ENCODE assay signal across 27 mouse cellular contexts in the genomic region with DNA sequence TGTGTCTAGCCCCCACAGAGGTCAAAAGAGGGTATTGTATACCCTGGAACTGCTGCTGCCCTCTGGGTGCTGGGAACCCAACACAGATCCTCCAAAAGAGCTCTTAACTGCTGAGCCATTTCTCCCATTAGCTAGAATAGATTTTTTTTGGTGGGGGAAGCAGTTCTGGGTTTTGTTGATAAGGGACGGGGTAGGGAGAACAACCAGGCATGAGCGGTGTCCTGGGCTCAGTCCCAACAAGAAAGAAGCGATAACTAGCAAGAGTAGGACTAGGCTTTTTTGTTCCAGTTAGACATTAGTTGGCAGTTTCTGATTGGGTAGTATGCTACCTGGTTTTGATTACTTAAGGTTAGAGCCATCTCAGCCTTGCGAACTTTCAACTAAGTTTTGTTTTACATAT. TPM values are rescaled to one million over a fixed set of nuclear protein-coding genes. Genes with fewer than 3 reads are reported as not detected.
DNase-seq lines count a peak whose midpoint lies in the region; ATAC-seq lines count a peak whose summit lies in the region.
"Had no signal": no experiment of that assay in that cellular context is flagged by ENCODE, and none has a peak within 500 bp of the region (broad histone marks: within the 10 kb centered on the region; RNA-seq: fewer than 3 reads in every experiment).

No protein-coding gene starts in this region.

- no peak for DNase-seq in heart, postnatal 25 days (ENCODE audit: low spot score)
- DNase-seq in liver = peak; percentile 72
- DNase-seq in cerebellum, adult 11-12 months = no peak
- DNase-seq in kidney, adult 9 months = no peak
- no peak for DNase-seq in kidney, adult 11 months
- DNase-seq: adrenal gland, postnatal 25 days; cerebellum, adult 2 months; gastrocnemius, postnatal 36 days; heart, adult 2 months; lung, adult 18-20 months; lung, postnatal 10 days; thymus, adult 18-20 months; thymus, postnatal 4 days had no signal

- no peak overlapping the region for H3K27ac ChIP-seq in heart, embryonic 12.5 days (ENCODE audit: poor library complexity, severe bottlenecking)
- peak overlapping the region; percentile 9 for H3K27ac ChIP-seq in liver, embryonic 16.5 days (ENCODE audit: low read length)
- H3K27ac ChIP-seq: embryonic facial prominence, embryonic 10.5 days; forebrain, embryonic 13.5 days; heart, adult 2 months; intestine, embryonic 15.5 days; kidney, embryonic 15.5 days; midbrain, embryonic 12.5 days had no signal

- peaks cover 68% of the 10 kb centered on the region for H3K4me1 ChIP-seq in heart, embryonic 12.5 days (replicated peaks)
- H3K4me1 ChIP-seq in liver, embryonic 16.5 days (ENCODE audit: control insufficient read depth, low read depth, low read length) = peaks cover 89% of the 10 kb centered on the region

- no peaks in the 10 kb centered on the region for H3K9me3 ChIP-seq in heart, embryonic 12.5 days (replicated peaks)
- H3K9me3 ChIP-seq in liver, embryonic 16.5 days (replicated peaks; ENCODE audit: control insufficient read depth, low read length) = 0 out of 2 replicates have a peak, but pooled peaks cover 3% of the 10 kb centered on the region
- H3K9me3 ChIP-seq: embryonic facial prominence, embryonic 10.5 days; forebrain, embryonic 13.5 days; intestine, embryonic 15.5 days; kidney, embryonic 15.5 days; midbrain, embryonic 12.5 days had no signal

- intact Hi-C loops in heart, postnatal 25 days (cut with DNase I) = no loop called here

- H3K9ac ChIP-seq in heart, embryonic 12.5 days = no peak overlapping the region
- no peak overlapping the region for H3K9ac ChIP-seq in liver, embryonic 16.5 days (ENCODE audit: low read depth, low read length)
- H3K9ac ChIP-seq: forebrain, embryonic 13.5 days; intestine, embryonic 15.5 days; kidney, embryonic 15.5 days; midbrain, embryonic 12.5 days had no signal

- H3K4me3 ChIP-seq in heart, embryonic 12.5 days = no peak overlapping the region
- no peak overlapping the region for H3K4me3 ChIP-seq in liver, embryonic 16.5 days (ENCODE audit: low read depth, low read length)
- H3K4me3 ChIP-seq: embryonic facial prominence, embryonic 10.5 days; forebrain, embryonic 13.5 days; heart, adult 2 months; intestine, embryonic 15.5 days; kidney, embryonic 15.5 days; midbrain, embryonic 12.5 days had no signal

- no peak overlapping the region for H3K4me2 ChIP-seq in heart, embryonic 12.5 days
- H3K4me2 ChIP-seq in liver, embryonic 16.5 days (ENCODE audit: low read depth, low read length) = 0 out of 2 replicates have a peak overlapping the region, but pooled peaks have one; percentile 19
- H3K4me2 ChIP-seq: forebrain, embryonic 13.5 days; intestine, embryonic 15.5 days; kidney, embryonic 15.5 days; midbrain, embryonic 12.5 days had no signal

- peak; percentile 67 for ATAC-seq in heart, embryonic 12.5 days (ENCODE audit: insufficient number of reproducible peaks, low FRiP score)
- ATAC-seq in liver, embryonic 16.5 days (ENCODE audit: low read depth) = peak; percentile 63
- ATAC-seq: forebrain, embryonic 13.5 days; hindbrain, embryonic 16.5 days; intestine, embryonic 15.5 days had no signal

- no peaks in the 10 kb centered on the region for H3K27me3 ChIP-seq in heart, embryonic 12.5 days (replicated peaks)
- no peaks in the 10 kb centered on the region for H3K27me3 ChIP-seq in liver, embryonic 16.5 days (ENCODE audit: control insufficient read depth, insufficient read depth, low read depth, low read length)
- H3K27me3 ChIP-seq: forebrain, embryonic 13.5 days; intestine, embryonic 15.5 days; kidney, embryonic 15.5 days; midbrain, embryonic 12.5 days had no signal

- WGBS in heart, embryonic 12.5 days = 76% methylated on average over 4 of the region's 4 CpGs
- WGBS in liver, embryonic 16.5 days (ENCODE audit: insufficient replicate concordance) = 25% methylated on average over 4 of the region's 4 CpGs

- peaks cover 9% of the 10 kb centered on the region for H3K36me3 ChIP-seq in heart, embryonic 12.5 days
- no peaks in the 10 kb centered on the region for H3K36me3 ChIP-seq in liver, embryonic 16.5 days (ENCODE audit: control insufficient read depth, insufficient read depth)
- H3K36me3 ChIP-seq: intestine, embryonic 15.5 days had no signal

RNA-seq across cellular contexts. Expression of gene Gm10401, which starts 40.9 kb away (rescaled TPM):
- 14.1 and 15.7 TPM in 2 replicates for polyA plus RNA-seq in heart, embryonic 12.5 days (2016; fragmentation: Nextera tagmentation; extraction: Ambion mirVana)
- not detected for total RNA-seq in heart, postnatal 25 days (2021)
- 8.1 and 8.5 TPM in 2 replicates for polyA plus RNA-seq in liver, embryonic 16.5 days (2015; fragmentation: Nextera tagmentation; extraction: Ambion mirVana)
- total RNA-seq: adrenal gland, postnatal 25 days; gastrocnemius, adult 18-20 months; gastrocnemius, postnatal 36 days; heart, adult 2 months; hematopoietic stem cell, adult 5-6 weeks; layer of hippocampus, postnatal 25 days; monocyte, adult 5-6 weeks; neutrophil, adult 5-6 weeks had no signal
- polyA plus RNA-seq: brain, embryonic 14.5 days; cerebellum, adult 2 months; heart, adult 2 months had no signal

RNA-seq across cellular contexts. Expression of gene Sppl3, which starts 46.2 kb away (rescaled TPM):
- 18.2 and 18.9 TPM in 2 replicates for polyA plus RNA-seq in heart, embryonic 12.5 days (2016; fragmentation: Nextera tagmentation; extraction: Ambion mirVana)
- total RNA-seq in heart, postnatal 25 days (2021) = 10 to 100 TPM; 34.8 to 35.5 TPM
- polyA plus RNA-seq in liver, embryonic 16.5 days (2015; fragmentation: Nextera tagmentation; extraction: Ambion mirVana) = 3.2 and 3.3 TPM in 2 replicates
